Mouse (Mus musculus): ENCODE measurements at regions not wholly inside any gene's neighbourhood (a gene's known extent, or its start where the extent isn't known, plus 50 kb on each side); places are given as distances from the start of the nearest gene placed in this dataset.

GRCm38 (mm10) chr3:128723100-128723499, 476.6 kb upstream of the Pitx2 start:
- DNase-seq (ENCODE audit: low read depth) = no peak

DNA sequence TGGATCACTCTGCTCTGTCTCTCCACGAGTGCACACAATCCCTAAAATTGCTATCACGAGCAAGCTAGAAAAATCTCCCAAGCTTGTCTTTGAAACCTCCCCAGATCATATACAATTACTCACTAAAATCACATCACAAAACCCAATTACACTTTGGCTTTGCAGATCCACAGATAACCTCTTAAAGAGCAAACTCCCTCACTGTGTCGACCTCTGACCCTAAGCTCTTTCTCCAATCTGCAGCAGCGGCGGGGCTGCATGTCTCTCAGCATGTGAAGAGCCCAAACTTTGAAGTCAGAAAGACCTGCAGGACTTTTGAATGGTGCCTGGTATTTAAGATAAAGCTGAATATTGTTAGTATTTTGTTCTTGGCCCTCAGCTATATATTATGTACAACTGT, 479.4 kb upstream of the Pitx2 start:
- no peak for DNase-seq (ENCODE audit: low read depth)

DNA sequence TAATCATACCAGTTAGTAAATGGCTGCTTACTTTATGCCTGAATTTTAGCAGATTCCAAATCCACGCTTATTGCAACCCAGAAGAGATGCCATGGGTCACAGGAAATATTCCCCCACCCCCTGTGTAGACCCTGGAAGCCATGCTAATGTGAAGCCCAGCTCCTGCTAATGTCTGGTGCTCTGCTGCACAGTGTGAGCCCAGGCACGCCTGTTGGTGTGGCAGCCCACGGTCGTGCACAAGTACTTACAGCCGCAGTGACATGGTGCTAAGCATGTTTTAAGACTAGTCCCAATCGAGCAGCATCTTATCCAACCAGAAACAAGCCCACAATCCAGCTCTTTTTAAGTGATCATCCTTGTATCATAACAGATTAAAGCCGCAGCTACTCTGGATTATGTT, 480.5 kb upstream of the Pitx2 start:
- no peak for DNase-seq (ENCODE audit: low read depth)

DNA sequence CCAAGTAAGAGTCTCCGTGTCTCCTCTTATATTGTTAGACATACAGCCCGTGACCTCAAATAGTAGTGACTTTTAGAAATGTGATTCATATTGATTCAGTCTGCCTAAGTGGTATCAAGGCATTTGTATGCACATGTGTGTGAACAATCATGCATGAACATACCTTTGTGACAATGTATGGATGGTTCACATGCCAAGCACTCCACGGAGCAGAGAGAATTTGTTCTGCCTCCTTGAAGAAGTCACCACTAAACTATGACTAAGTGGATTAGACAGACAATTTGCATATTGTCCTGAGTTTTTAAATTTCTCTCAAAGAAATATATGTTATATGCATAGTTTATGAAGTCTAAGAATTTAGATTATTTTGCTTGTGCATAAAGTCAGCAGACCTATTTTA, 492.4 kb upstream of the Pitx2 start:
- no peak for DNase-seq (ENCODE audit: low read depth)

DNA sequence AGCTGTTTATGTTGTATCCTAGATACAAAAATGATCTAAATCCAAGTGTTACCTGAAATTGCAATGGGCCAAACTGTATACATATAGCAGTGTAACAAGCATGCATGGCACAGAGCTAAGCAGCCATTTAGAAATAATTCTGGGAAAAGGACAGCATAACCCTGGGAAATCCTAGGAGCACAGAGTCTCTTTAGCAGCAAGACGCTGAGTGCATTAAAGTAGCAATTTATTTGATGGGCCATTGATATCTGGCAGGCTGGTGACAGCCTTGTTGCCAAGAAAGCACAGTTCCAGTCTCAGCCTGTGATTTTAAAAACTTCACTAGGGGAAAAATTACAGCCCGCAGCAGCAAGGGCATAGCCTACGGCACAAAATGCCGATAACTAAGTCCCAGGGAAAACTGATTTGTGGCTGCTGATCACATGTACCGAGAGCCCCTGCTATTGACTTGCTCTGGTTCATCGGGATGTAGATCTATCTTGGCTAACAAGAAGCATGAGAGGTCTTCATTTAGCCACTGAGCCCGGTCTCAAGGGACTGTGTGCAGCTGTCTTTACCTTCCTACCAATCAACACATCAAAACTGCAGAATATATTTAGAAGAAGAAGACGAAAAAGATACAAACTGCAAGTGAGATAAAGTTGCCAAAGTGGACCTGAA, 531.1 kb upstream of the Pitx2 start:
- DNase-seq (ENCODE audit: low read depth) = no peak

DNA sequence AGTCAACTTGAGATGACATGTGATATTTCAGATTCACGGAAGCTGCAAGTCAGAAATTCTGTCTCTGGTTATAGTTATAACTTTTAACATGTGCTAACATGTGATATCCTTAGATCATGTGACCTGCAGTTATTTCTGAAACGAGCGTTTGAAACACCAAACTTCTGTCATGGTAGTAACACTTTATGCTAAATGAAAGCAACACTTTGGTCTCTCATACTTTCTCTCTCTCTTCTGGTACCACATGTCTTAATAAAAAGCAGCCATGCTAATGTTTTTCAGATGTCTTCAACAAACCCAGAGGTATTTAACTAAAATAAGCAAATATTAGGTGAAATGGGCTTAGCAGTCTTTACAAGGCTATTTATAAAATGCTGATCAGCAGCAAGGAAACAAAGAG, 534.5 kb upstream of the Pitx2 start:
- DNase-seq (ENCODE audit: low read depth) = no peak

DNA sequence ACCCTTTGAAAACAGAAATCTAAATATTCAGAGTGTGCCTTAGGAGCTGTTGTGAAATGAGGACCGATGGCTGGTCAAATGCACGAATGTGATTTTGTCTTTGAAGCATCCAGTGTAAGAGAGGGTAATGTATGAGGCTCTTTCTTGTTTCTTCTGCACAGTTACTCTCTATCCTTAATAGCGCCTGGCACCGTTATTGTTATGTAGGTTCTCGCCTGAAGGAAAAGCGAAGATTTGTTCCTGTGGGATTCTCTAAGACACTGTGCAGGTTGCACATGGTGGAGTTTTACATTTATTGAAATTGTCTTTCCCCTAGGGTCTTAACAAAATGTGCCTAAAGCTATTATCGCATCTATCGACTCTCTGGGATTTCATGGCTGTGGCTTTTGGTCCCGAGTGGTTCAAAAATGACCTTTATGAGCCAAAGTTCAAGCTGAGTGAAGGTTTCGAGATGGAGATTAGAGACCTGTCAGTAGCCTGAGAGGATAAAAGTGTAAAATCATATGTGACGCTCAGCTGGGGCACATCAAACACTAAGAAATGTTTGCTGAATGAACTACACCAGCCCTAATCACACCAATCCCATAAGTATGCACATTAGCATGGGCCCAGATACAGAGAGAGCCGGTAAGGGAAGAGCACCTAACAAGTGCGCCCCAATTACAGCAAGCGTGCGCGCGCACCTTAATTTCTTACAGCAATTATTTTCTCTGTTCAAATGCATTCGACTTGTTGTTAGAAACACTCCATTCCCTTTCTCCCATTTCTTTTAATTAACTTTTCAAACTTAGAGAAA, 562.5 kb upstream of the Pitx2 start:
- DNase-seq (ENCODE audit: low read depth) = no peak

- no peak for DNase-seq (ENCODE audit: low read depth)
These were observed 572.0 kb upstream of the Pitx2 start for GRCm38 (mm10) chr3:128627696-128628095.

GRCm38 (mm10) chr3:128616675-128617074, 583.0 kb upstream of the Pitx2 start:
- no peak for DNase-seq (ENCODE audit: low read depth)

GRCm38 (mm10) chr3:128613657-128614056, 586.0 kb upstream of the Pitx2 start:
- no peak for DNase-seq (ENCODE audit: low read depth)

- DNase-seq (ENCODE audit: low read depth) = no peak
These were observed 588.9 kb upstream of the Pitx2 start for GRCm38 (mm10) chr3:128610731-128611130.

GRCm38 (mm10) chr3:128608694-128609093, 591.0 kb upstream of the Pitx2 start:
- no peak for DNase-seq (ENCODE audit: low read depth)

GRCm38 (mm10) chr3:128575339-128576129, 624.1 kb upstream of the Pitx2 start:
- DNase-seq (ENCODE audit: low read depth) = no peak

GRCm38 (mm10) chr3:128570551-128570950, 629.1 kb upstream of the Pitx2 start:
- DNase-seq (ENCODE audit: low read depth) = no peak

- no peak for DNase-seq (ENCODE audit: low read depth)
These were observed 634.3 kb upstream of the Pitx2 start for GRCm38 (mm10) chr3:128565386-128565785.

DNA sequence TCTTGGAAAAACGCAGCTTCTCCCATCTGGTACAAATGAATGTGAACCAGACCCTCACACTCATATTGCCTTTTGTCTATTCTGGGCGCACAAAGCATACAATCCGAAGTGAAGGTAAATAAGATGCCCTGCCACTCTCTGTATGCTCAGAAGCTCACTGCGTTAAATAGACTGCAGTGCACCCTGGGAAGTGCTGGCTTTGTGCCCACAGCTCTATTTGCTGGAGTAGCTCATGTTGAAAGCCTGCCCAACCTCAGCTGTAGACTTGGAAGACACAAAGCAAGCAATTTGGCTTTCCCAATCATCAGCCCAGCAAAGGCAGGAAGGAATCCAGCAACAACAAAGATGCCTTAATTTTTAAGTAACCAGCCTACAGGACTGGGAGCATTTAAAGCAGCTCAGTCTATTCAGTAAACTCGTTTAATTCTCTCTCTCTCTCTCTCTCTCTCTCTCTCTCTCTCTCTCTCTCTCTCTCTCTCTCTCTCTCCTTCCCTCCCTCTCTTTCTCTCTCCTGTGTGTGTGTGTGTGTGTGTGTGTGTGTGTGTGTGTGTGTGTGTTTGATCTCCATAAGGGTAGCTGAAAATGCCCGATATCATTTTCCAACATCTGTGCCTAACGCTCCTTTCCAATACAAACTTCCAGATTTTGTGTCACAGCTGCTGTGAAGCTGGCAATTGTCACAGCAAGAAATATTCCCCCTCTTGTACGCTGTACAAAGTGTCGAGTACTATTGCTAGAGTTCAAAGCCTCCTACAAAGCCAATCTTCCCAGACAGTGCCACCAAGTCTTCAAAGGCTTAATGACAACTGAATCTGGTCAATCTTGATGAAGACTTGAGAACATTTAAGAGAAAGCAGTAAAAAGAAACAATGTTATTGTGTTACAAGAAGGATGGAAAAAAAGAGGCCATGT, 650.5 kb upstream of the Fam241a start:
- DNase-seq (ENCODE audit: low read depth) = no peak

DNA sequence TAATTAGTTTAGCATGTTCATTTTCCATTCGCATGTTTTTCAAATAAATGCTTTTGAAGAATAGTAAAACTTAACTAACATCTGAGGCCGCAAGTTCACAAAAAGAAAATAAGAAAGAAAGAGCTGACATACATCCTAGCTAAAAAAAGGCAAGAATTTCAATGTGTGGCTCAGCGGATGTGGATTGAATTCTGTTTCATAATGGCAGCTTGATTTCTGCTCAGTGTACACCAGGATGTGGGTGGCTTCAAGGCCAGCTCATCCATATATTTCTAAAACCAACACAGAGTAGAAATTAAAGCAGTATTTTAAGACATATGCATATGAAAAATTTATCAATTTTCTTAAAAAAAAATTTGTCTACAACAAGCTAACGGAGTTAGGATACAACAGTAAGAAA, 629.3 kb upstream of the Fam241a start:
- DNase-seq (ENCODE audit: low read depth) = no peak

DNA sequence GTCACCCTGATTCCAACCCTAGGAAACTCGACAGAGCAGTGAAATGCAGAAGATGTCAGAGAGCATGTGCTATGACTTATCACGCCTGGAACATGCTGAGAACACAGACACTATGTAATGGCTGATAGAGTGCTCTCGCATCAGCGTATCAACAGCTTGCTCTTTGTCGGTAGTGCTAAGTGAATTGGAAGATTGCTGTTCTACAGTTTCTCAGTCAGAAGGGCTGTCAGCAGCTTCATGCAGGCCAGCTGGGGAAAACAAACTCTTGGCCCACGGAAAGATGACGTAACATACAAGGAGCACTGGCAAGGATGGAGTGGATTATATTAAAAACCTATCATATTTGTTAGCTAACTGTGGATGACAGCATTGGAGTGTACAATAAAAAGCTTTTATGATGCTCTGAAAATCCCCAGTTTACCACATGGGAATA, 624.6 kb upstream of the Fam241a start:
- no peak for DNase-seq (ENCODE audit: low read depth)

GRCm38 (mm10) chr3:128519913-128520316, 623.8 kb upstream of the Fam241a start:
- no peak for DNase-seq (ENCODE audit: low read depth)

GRCm38 (mm10) chr3:128518806-128519205, 622.7 kb upstream of the Fam241a start:
- DNase-seq (ENCODE audit: low read depth) = no peak

GRCm38 (mm10) chr3:128471111-128471510, 575.0 kb upstream of the Fam241a start:
- DNase-seq (ENCODE audit: low read depth) = no peak

- DNase-seq (ENCODE audit: low read depth) = no peak
These were observed 533.6 kb upstream of the Fam241a start for GRCm38 (mm10) chr3:128429706-128430105.

Measured in induced T-regulatory cell, adult 2 months (primary cell).